Mouse (Mus musculus): ENCODE results near the gene Net1. TPM values are rescaled to one million over a fixed set of nuclear protein-coding genes. Genes with fewer than 3 reads are reported as not detected.
"Not testable (repeated sequence)": the region's sequence is repeated elsewhere in the genome, so short reads cannot be mapped to it uniquely, and the experiment has no call there.

Gene Net1
- total RNA-seq, 1 experiment = 21.1 TPM

GRCm38 (mm10) chr13:3913504-3913903, 4.5 kb downstream of the Net1 start:
- DNase-seq (ENCODE audit: low read depth, low spot score) = no peak
- Histone ChIP-seq H3K9ac (ENCODE audit: insufficient read depth, low read depth, low read length, poor library complexity, severe bottlenecking) (no peak overlapping the region), H3K4me1 (ENCODE audit: control insufficient read depth in 2 of 2, insufficient read depth in 2 of 2, low read length in 2 of 2, poor library complexity in 1 of 2) (peaks cover 1 to 3% of the 10 kb centered on the region in 2 experiments; a peak in 1 of 4 replicates), H3K4me3 (ENCODE audit: insufficient read depth in 1 of 2, low read depth in 1 of 2, low read length in 2 of 2, poor library complexity in 1 of 2, severe bottlenecking in 1 of 2) (no peak overlapping the region), H3K9me3 (ENCODE audit: control insufficient read depth, insufficient read depth, low read depth, low read length) (no peaks in the 10 kb centered on the region), H3K27ac (ENCODE audit: insufficient read depth, low read depth, low read length, poor library complexity, severe bottlenecking) (no peak overlapping the region), H3K36me3 (ENCODE audit: control insufficient read depth, insufficient read depth, low read length, poor library complexity, severe bottlenecking) (no peaks in the 10 kb centered on the region; the same call in 1 of the 2 replicates)
- no peak for TF ChIP-seq MAFK (IDR thresholded peaks at IDR 0.05; ENCODE audit: insufficient read depth, low read depth, low read length)
- no peak for TF ChIP-seq HCFC1 (IDR thresholded peaks at IDR 0.05; ENCODE audit: borderline replicate concordance, insufficient read depth, low read length)
- TF ChIP-seq CHD2 (IDR thresholded peaks at IDR 0.05; ENCODE audit: low read depth, low read length) = no peak
- no peak for TF ChIP-seq ZNF384 (IDR thresholded peaks at IDR 0.05; ENCODE audit: low read depth, low read length)
- no peak for TF ChIP-seq ZC3H11A (IDR thresholded peaks at IDR 0.05; ENCODE audit: borderline replicate concordance, low read depth, low read length)
- in situ Hi-C loops (cut with MboI; ENCODE audit: low sequenced_read_pairs in 2 of 2, unreplicated experiment in 2 of 2) = no loop called here

GRCm38 (mm10) chr13:3910356-3910755, 7.7 kb downstream of the Net1 start:
- Histone ChIP-seq H3K4me1 (ENCODE audit: control insufficient read depth in 2 of 2, insufficient read depth in 2 of 2, low read length in 2 of 2, poor library complexity in 1 of 2) (peaks cover 0 to 3% of the 10 kb centered on the region in 2 experiments; a peak in 1 of 4 replicates), H3K4me3 (ENCODE audit: insufficient read depth in 1 of 2, low read depth in 1 of 2, low read length in 2 of 2, poor library complexity in 1 of 2, severe bottlenecking in 1 of 2) (no peak overlapping the region; a peak in 1 of 4 replicates), H3K36me3 (ENCODE audit: control insufficient read depth, insufficient read depth, low read length, poor library complexity, severe bottlenecking) (peaks cover 4% of the 10 kb centered on the region; the same call in 1 of the 2 replicates), H3K9ac (ENCODE audit: insufficient read depth, low read depth, low read length, poor library complexity, severe bottlenecking) (no peak overlapping the region), H3K9me3 (ENCODE audit: control insufficient read depth, insufficient read depth, low read depth, low read length) (no peaks in the 10 kb centered on the region), H3K27ac (ENCODE audit: insufficient read depth, low read depth, low read length, poor library complexity, severe bottlenecking) (no peak overlapping the region)
- DNase-seq (ENCODE audit: low read depth, low spot score) = no peak
- in situ Hi-C loops (cut with MboI; ENCODE audit: low sequenced_read_pairs in 2 of 2, unreplicated experiment in 2 of 2) = no loop called here
- TF ChIP-seq HCFC1 (IDR thresholded peaks at IDR 0.05; ENCODE audit: borderline replicate concordance, insufficient read depth, low read length) = no peak
- no peak for TF ChIP-seq MAFK (IDR thresholded peaks at IDR 0.05; ENCODE audit: insufficient read depth, low read depth, low read length)
- TF ChIP-seq ZNF384 (IDR thresholded peaks at IDR 0.05; ENCODE audit: low read depth, low read length) = no peak

- DNase-seq (ENCODE audit: low read depth, low spot score) = no peak
- H3K4me3 ChIP-seq (ENCODE audit: insufficient read depth in 1 of 2, low read depth in 1 of 2, low read length in 2 of 2, poor library complexity in 1 of 2, severe bottlenecking in 1 of 2) = no peak overlapping the region
- H3K36me3 ChIP-seq (ENCODE audit: control insufficient read depth, insufficient read depth, low read length, poor library complexity, severe bottlenecking) = peaks cover 4% of the 10 kb centered on the region; the same call in 1 of the 2 replicates
- peaks cover 0 to 3% of the 10 kb centered on the region in 2 experiments; a peak in 1 of 4 replicates for H3K4me1 ChIP-seq (ENCODE audit: control insufficient read depth in 2 of 2, insufficient read depth in 2 of 2, low read length in 2 of 2, poor library complexity in 1 of 2)
- no peak for TF ChIP-seq ZC3H11A (IDR thresholded peaks at IDR 0.05; ENCODE audit: borderline replicate concordance, low read depth, low read length)
- TF ChIP-seq HCFC1 (IDR thresholded peaks at IDR 0.05; ENCODE audit: borderline replicate concordance, insufficient read depth, low read length) = no peak
- no peak for TF ChIP-seq ZNF384 (IDR thresholded peaks at IDR 0.05; ENCODE audit: low read depth, low read length)
- TF ChIP-seq MAFK (IDR thresholded peaks at IDR 0.05; ENCODE audit: insufficient read depth, low read depth, low read length) = no peak
- TF ChIP-seq CHD2 (IDR thresholded peaks at IDR 0.05; ENCODE audit: low read depth, low read length) = no peak
- in situ Hi-C loops (cut with MboI; ENCODE audit: low sequenced_read_pairs in 2 of 2, unreplicated experiment in 2 of 2) = no loop called here
- H3K9me3 ChIP-seq (ENCODE audit: control insufficient read depth, insufficient read depth, low read depth, low read length) = no peaks in the 10 kb centered on the region
- no peak overlapping the region for H3K9ac ChIP-seq (ENCODE audit: insufficient read depth, low read depth, low read length, poor library complexity, severe bottlenecking)
- no peak overlapping the region for H3K27ac ChIP-seq (ENCODE audit: insufficient read depth, low read depth, low read length, poor library complexity, severe bottlenecking)
These were observed 9.8 kb downstream of the Net1 start for GRCm38 (mm10) chr13:3908262-3908661.

- DNase-seq (ENCODE audit: low read depth, low spot score) = no peak
- H3K4me3 ChIP-seq (ENCODE audit: insufficient read depth in 1 of 2, low read depth in 1 of 2, low read length in 2 of 2, poor library complexity in 1 of 2, severe bottlenecking in 1 of 2) = no peak overlapping the region
- TF ChIP-seq ZC3H11A (IDR thresholded peaks at IDR 0.05; ENCODE audit: borderline replicate concordance, low read depth, low read length) (no peak), ZNF384 (IDR thresholded peaks at IDR 0.05; ENCODE audit: low read depth, low read length) (no peak)
- no peak overlapping the region for H3K27ac ChIP-seq (ENCODE audit: insufficient read depth, low read depth, low read length, poor library complexity, severe bottlenecking)
- in situ Hi-C loops (cut with MboI; ENCODE audit: low sequenced_read_pairs in 2 of 2, unreplicated experiment in 2 of 2) = no loop called here
- H3K4me1 ChIP-seq (ENCODE audit: control insufficient read depth in 2 of 2, insufficient read depth in 2 of 2, low read length in 2 of 2, poor library complexity in 1 of 2) = peaks cover 0 to 3% of the 10 kb centered on the region in 2 experiments; a peak in 1 of 4 replicates
- H3K9me3 ChIP-seq (ENCODE audit: control insufficient read depth, insufficient read depth, low read depth, low read length) = no peaks in the 10 kb centered on the region
- peaks cover 4% of the 10 kb centered on the region; the same call in 1 of the 2 replicates for H3K36me3 ChIP-seq (ENCODE audit: control insufficient read depth, insufficient read depth, low read length, poor library complexity, severe bottlenecking)
- no peak overlapping the region for H3K9ac ChIP-seq (ENCODE audit: insufficient read depth, low read depth, low read length, poor library complexity, severe bottlenecking)
These were observed 10.8 kb downstream of the Net1 start for GRCm38 (mm10) chr13:3907151-3907696.

- Histone ChIP-seq H3K36me3 (ENCODE audit: control insufficient read depth, insufficient read depth, low read length, poor library complexity, severe bottlenecking) (peaks cover 4% of the 10 kb centered on the region; the same call in 1 of the 2 replicates), H3K4me1 (ENCODE audit: control insufficient read depth in 2 of 2, insufficient read depth in 2 of 2, low read length in 2 of 2, poor library complexity in 1 of 2) (0 out of 4 replicates have a peak, but pooled peaks cover 0 to 2% of the 10 kb centered on the region in 2 experiments), H3K9ac (ENCODE audit: insufficient read depth, low read depth, low read length, poor library complexity, severe bottlenecking) (no peak overlapping the region), H3K9me3 (ENCODE audit: control insufficient read depth, insufficient read depth, low read depth, low read length) (no peaks in the 10 kb centered on the region), H3K27ac (ENCODE audit: insufficient read depth, low read depth, low read length, poor library complexity, severe bottlenecking) (no peak overlapping the region), H3K4me3 (ENCODE audit: insufficient read depth in 1 of 2, low read depth in 1 of 2, low read length in 2 of 2, poor library complexity in 1 of 2, severe bottlenecking in 1 of 2) (no peak overlapping the region)
- DNase-seq (ENCODE audit: low read depth, low spot score) = no peak
- in situ Hi-C loops (cut with MboI; ENCODE audit: low sequenced_read_pairs in 2 of 2, unreplicated experiment in 2 of 2) = loop anchor here in 1 of 2 experiments (25.0 kb wide), 1 partner anchor 237 kb away; no protein-coding TSS in a partner anchor
- TF ChIP-seq MAFK (IDR thresholded peaks at IDR 0.05; ENCODE audit: insufficient read depth, low read depth, low read length) = no peak
- TF ChIP-seq ZNF384 (IDR thresholded peaks at IDR 0.05; ENCODE audit: low read depth, low read length) = no peak
- TF ChIP-seq HCFC1 (IDR thresholded peaks at IDR 0.05; ENCODE audit: borderline replicate concordance, insufficient read depth, low read length) = no peak
- no peak for TF ChIP-seq ZC3H11A (IDR thresholded peaks at IDR 0.05; ENCODE audit: borderline replicate concordance, low read depth, low read length)
- no peak for TF ChIP-seq CHD2 (IDR thresholded peaks at IDR 0.05; ENCODE audit: low read depth, low read length)
These were observed 18.7 kb downstream of the Net1 start for GRCm38 (mm10) chr13:3899301-3899700.

GRCm38 (mm10) chr13:3898202-3898601, 19.8 kb downstream of the Net1 start:
- H3K9me3 ChIP-seq (ENCODE audit: control insufficient read depth, insufficient read depth, low read depth, low read length); H3K9ac ChIP-seq (ENCODE audit: insufficient read depth, low read depth, low read length, poor library complexity, severe bottlenecking); H3K36me3 ChIP-seq (ENCODE audit: control insufficient read depth, insufficient read depth, low read length, poor library complexity, severe bottlenecking); DNase-seq (ENCODE audit: low read depth, low spot score); H3K4me3 ChIP-seq (ENCODE audit: insufficient read depth in 1 of 2, low read depth in 1 of 2, low read length in 2 of 2, poor library complexity in 1 of 2, severe bottlenecking in 1 of 2); H3K27ac ChIP-seq (ENCODE audit: insufficient read depth, low read depth, low read length, poor library complexity, severe bottlenecking); H3K4me1 ChIP-seq (ENCODE audit: control insufficient read depth in 2 of 2, insufficient read depth in 2 of 2, low read length in 2 of 2, poor library complexity in 1 of 2): not testable (repeated sequence)
- in situ Hi-C loops (cut with MboI; ENCODE audit: low sequenced_read_pairs in 2 of 2, unreplicated experiment in 2 of 2) = loop anchor here in 1 of 2 experiments (25.0 kb wide), 1 partner anchor 236 kb away; no protein-coding TSS in a partner anchor
